Mouse (Mus musculus): ENCODE results near the gene Slc27a5. TPM values are rescaled to one million over a fixed set of nuclear protein-coding genes. Genes with fewer than 3 reads are reported as not detected.

Gene Slc27a5
- polyA plus RNA-seq, 1 experiment from 2014 or later: 0.32 TPM

GRCm38 (mm10) chr7:13035211-13035855 lies 37.3 kb upstream of the Slc27a5 start:
- Histone ChIP-seq H3K4me1 (replicated peaks) (peaks cover 52% of the 10 kb centered on the region), H3K9me3 (no peaks in the 10 kb centered on the region), H3K27me3 (no peaks in the 10 kb centered on the region), H3K4me2 (peak overlapping the region; percentile 95), H3K9ac (peak overlapping the region; percentile 90), H3K4me3 (peak overlapping the region; percentile 80), H3K36me3 (peaks cover 51% of the 10 kb centered on the region), H3K27ac (replicated peaks) (peak overlapping the region; percentile 95)
- 85% methylated on average over 17 of the region's 17 CpGs for WGBS
- 0 out of 2 replicates have a peak, but pooled peaks have one; percentile 0 for ATAC-seq (ENCODE audit: low read depth)

- under 1% methylated on average over 45 of the region's 45 CpGs for WGBS
- H3K4me1 ChIP-seq (replicated peaks): peaks cover 51% of the 10 kb centered on the region
- peak within 1 kb of the TSS; percentile 95 for H3K4me2 ChIP-seq
- H3K4me3 ChIP-seq: peak within 1 kb of the TSS; percentile 80
- H3K27ac ChIP-seq (replicated peaks): peak within 1 kb of the TSS; percentile 95
- H3K36me3 ChIP-seq: peaks cover 60% of the 10 kb centered on the region
- peak within 1 kb of the TSS; percentile 90 for H3K9ac ChIP-seq
- peak; percentile 79 for ATAC-seq (ENCODE audit: low read depth)
- H3K9me3 ChIP-seq: no peaks in the 10 kb centered on the region
- no peaks in the 10 kb centered on the region for H3K27me3 ChIP-seq
These were observed 36.4 kb upstream of the Slc27a5 start, which contains the start of gene Chmp2a for GRCm38 (mm10) chr7:13034148-13034977. TSS of gene Chmp2a (minus strand) at chr7:13034807.

GRCm38 (mm10) chr7:13033451-13034147 lies 35.6 kb upstream of the Slc27a5 start:
- Histone ChIP-seq H3K27ac (replicated peaks) (peak overlapping the region; percentile 95), H3K4me1 (replicated peaks) (peaks cover 43% of the 10 kb centered on the region), H3K9me3 (no peaks in the 10 kb centered on the region), H3K36me3 (peaks cover 68% of the 10 kb centered on the region), H3K4me3 (peak overlapping the region; percentile 80), H3K27me3 (no peaks in the 10 kb centered on the region), H3K4me2 (peak overlapping the region; percentile 95), H3K9ac (peak overlapping the region; percentile 90)
- no peak for ATAC-seq (ENCODE audit: low read depth)
- WGBS: 54% methylated on average over 13 of the region's 13 CpGs

DNA sequence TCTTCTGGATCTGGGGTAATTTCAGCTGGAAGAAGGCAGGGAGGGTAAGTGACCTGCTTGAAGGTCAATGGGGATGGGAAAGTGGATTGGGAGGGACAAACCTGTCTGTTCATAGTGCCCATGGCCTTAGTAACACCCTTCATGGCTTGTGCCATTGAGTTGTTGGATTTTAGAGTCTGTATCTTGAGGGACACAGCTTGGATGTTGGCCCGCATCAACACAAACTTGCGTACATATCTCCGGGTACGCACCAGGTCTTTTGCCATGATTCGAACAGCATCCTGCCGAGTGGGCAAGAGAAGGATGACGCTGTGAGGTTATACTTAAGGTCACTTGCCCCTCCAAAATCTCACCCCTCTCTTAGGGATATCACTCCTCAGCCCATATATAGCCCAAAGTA lies 34.5 kb upstream of the Slc27a5 start:
- no peaks in the 10 kb centered on the region for H3K9me3 ChIP-seq
- 93% methylated on average over 7 of the region's 7 CpGs for WGBS
- H3K27me3 ChIP-seq: no peaks in the 10 kb centered on the region
- 0 out of 2 replicates have a peak overlapping the region, but pooled peaks have one; percentile 90 for H3K9ac ChIP-seq
- no peak overlapping the region for H3K4me3 ChIP-seq
- no peak overlapping the region for H3K27ac ChIP-seq (replicated peaks)
- peaks cover 45% of the 10 kb centered on the region for H3K4me1 ChIP-seq (replicated peaks)
- H3K36me3 ChIP-seq: peaks cover 79% of the 10 kb centered on the region
- no peak for ATAC-seq (ENCODE audit: low read depth)
- no peak overlapping the region for H3K4me2 ChIP-seq

DNA sequence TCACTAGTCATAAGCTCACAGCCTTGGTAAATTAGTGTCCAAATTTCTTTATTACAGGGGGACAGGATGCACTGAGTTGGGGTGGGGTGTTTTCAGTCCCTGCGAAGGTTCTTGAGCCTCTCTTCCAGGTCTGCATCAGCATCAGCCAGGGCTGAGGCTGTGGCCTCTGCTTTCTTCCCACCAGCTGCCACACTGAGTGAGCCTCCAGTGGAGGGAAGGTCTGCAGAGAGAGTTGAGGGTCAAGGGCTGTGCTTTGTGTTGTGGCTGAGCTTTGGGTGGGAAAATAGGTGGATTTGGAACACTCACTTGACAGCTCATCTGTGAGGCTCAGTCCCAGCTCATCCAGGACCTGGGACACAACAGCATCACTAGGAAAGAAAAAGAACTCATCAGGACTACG lies 34.0 kb upstream of the Slc27a5 start:
- Histone ChIP-seq H3K36me3 (peaks cover 84% of the 10 kb centered on the region), H3K4me2 (no peak overlapping the region), H3K27me3 (no peaks in the 10 kb centered on the region), H3K27ac (replicated peaks) (no peak overlapping the region), H3K9ac (no peak overlapping the region), H3K4me3 (no peak overlapping the region), H3K9me3 (no peaks in the 10 kb centered on the region), H3K4me1 (replicated peaks) (peaks cover 48% of the 10 kb centered on the region)
- no peak for ATAC-seq (ENCODE audit: low read depth)
- WGBS: 82% methylated on average over 2 of the region's 2 CpGs

DNA sequence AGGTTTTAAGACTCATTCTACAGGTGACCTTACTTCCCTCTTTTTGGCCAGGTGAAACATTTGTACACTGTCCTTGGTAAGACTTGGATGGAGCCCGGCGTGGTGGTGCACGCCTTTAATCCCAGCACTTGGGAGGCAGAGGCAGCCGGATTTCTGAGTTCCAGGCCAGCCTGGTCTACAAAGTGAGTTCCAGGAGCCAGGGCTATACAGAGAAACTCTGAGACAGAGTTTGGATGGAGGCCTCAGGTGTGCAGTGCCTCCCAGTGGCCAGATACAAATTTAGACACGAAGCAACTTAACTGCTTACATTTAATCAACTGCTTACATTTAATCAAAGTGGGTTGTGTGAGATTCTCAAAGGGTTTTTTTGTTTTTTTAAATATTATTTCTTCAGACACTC lies 33.1 kb upstream of the Slc27a5 start:
- no peak for ATAC-seq (ENCODE audit: low read depth)
- no peak overlapping the region for H3K4me3 ChIP-seq
- 77% methylated on average over 5 of the region's 5 CpGs for WGBS
- no peak overlapping the region for H3K9ac ChIP-seq
- H3K4me1 ChIP-seq (replicated peaks): peaks cover 48% of the 10 kb centered on the region
- H3K4me2 ChIP-seq: no peak overlapping the region
- H3K36me3 ChIP-seq: peaks cover 90% of the 10 kb centered on the region
- H3K27ac ChIP-seq (replicated peaks): no peak overlapping the region
- no peaks in the 10 kb centered on the region for H3K27me3 ChIP-seq
- H3K9me3 ChIP-seq: no peaks in the 10 kb centered on the region

GRCm38 (mm10) chr7:13028986-13029385 lies 31.0 kb upstream of the Slc27a5 start:
- no peak overlapping the region for H3K27ac ChIP-seq (replicated peaks)
- 90% methylated on average over 4 of the region's 4 CpGs for WGBS
- peaks cover 85% of the 10 kb centered on the region for H3K36me3 ChIP-seq
- H3K4me3 ChIP-seq: no peak overlapping the region
- no peak overlapping the region for H3K4me2 ChIP-seq
- no peak for ATAC-seq (ENCODE audit: low read depth)
- H3K9me3 ChIP-seq: no peaks in the 10 kb centered on the region
- peak overlapping the region; percentile 43; the same call in 1 of the 2 replicates for H3K9ac ChIP-seq
- peaks cover 41% of the 10 kb centered on the region for H3K4me1 ChIP-seq (replicated peaks)
- no peaks in the 10 kb centered on the region for H3K27me3 ChIP-seq

DNA sequence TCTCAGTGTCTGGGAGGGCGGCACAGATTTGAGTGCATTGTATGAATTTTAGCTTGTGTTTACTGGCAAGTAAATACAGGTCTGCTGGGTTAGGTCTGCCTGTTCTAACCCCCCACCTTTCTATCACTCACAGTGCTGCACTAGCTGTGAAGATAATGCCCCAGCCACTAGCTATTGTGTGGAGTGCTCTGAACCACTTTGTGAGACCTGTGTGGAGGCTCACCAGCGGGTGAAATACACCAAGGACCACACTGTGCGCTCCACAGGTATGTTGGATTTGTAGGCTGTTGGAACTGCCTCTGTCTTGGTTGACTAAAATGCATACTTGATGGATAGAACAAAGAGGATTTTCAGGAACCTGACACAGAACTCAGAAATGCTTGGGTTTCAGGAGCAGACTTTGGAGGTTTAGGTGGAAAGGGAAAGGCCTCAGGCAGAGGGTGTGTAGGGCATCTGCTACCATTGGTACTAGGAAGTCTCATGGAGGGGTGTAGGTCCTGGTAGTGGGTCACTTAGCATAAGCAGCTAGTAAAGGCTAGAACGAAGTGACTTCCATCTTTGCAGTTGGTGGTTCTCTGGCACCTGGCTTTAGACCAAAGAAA lies 27.6 kb upstream of the Slc27a5 start:
- peak overlapping the region; percentile 97 for H3K4me2 ChIP-seq
- peak overlapping the region; percentile 94 for H3K9ac ChIP-seq
- peak overlapping the region; percentile 98 for H3K27ac ChIP-seq (replicated peaks)
- H3K9me3 ChIP-seq: no peaks in the 10 kb centered on the region
- H3K4me3 ChIP-seq: peak overlapping the region; percentile 90
- H3K36me3 ChIP-seq: peaks cover 54% of the 10 kb centered on the region
- H3K27me3 ChIP-seq: no peaks in the 10 kb centered on the region
- ATAC-seq (ENCODE audit: low read depth): no peak
- peaks cover 42% of the 10 kb centered on the region for H3K4me1 ChIP-seq (replicated peaks)
- 30% methylated on average over 4 of the region's 4 CpGs for WGBS

- H3K4me1 ChIP-seq (replicated peaks): peaks cover 42% of the 10 kb centered on the region
- WGBS: under 1% methylated on average over 44 of the region's 44 CpGs
- peak overlapping the region; percentile 90 for H3K4me3 ChIP-seq
- peak overlapping the region; percentile 97 for H3K4me2 ChIP-seq
- H3K9ac ChIP-seq: peak overlapping the region; percentile 94
- H3K27me3 ChIP-seq: no peaks in the 10 kb centered on the region
- ATAC-seq (ENCODE audit: low read depth): peak; percentile 76
- H3K36me3 ChIP-seq: peaks cover 46% of the 10 kb centered on the region
- no peaks in the 10 kb centered on the region for H3K9me3 ChIP-seq
- H3K27ac ChIP-seq (replicated peaks): peak overlapping the region; percentile 98
These were observed 26.8 kb upstream of the Slc27a5 start for GRCm38 (mm10) chr7:13024805-13025204.

DNA sequence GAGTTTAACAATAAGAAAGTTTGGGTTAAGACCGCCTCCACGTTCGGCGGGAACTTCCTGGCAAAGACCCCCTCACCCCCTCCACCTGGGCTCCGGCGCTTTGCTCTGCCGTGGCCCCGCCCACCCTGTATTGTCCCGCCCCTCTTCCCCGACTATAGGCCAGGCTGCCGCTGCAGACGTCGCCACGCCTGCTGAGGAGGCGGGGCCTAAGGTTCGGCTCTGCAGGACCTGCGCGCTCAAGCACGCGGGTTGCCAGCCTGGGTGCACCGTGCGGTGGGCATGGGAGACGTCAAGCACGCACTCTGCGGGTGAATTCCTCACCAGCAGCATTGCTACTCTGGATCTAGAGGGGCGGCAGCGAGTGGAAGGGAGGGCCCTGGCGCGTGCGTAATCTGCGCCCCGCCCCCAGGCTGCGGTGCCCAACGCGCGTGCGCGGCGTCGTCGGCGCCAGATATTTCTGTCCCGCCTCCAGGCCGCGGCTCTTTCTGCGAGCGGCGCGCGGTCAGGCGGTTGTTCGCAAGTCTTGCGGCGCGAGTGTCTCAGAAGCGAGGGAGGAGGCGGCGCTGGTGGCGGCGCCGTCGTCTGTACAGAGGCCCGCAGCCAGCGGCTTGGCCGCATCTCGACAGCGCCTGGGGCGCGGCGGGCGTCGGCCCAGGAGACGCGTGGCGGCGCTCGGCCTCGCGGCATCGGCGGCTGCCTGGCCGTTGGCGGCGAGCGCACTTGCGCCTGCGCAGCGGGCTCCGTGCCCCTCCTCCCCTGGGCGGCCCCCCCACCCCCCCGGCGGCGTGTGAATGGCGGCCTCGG lies 26.1 kb upstream of the Slc27a5 start:
- WGBS: under 1% methylated on average over 87 of the region's 95 CpGs
- Histone ChIP-seq H3K27me3 (no peaks in the 10 kb centered on the region), H3K9me3 (no peaks in the 10 kb centered on the region), H3K4me3 (peak overlapping the region; percentile 90), H3K4me1 (replicated peaks) (peaks cover 42% of the 10 kb centered on the region), H3K4me2 (peak overlapping the region; percentile 97), H3K9ac (peak overlapping the region; percentile 94), H3K27ac (replicated peaks) (peak overlapping the region; percentile 98), H3K36me3 (peaks cover 39% of the 10 kb centered on the region)
- ATAC-seq (ENCODE audit: low read depth): peak; percentile 87

Measured in neural tube, embryonic 13.5 days (tissue).